Mouse (Mus musculus): Measurements from ENCODE around the gene Aptx. TPM values are rescaled to one million over a fixed set of nuclear protein-coding genes. Genes with fewer than 3 reads are reported as not detected.

Aptx gene
- polyA plus RNA-seq (2015; fragmentation: Nextera tagmentation; extraction: Ambion mirVana): 56.9 and 64.9 TPM in 2 replicates

GRCm38 (mm10) chr4:40702797-40703709 lies at the start of gene Aptx:
Gene Aptx (minus strand): TSS chr4:40703194.
- H3K27ac ChIP-seq (ENCODE audit: low read length): peak within 1 kb of the TSS; percentile 93
- under 1% methylated on average over 42 of the region's 42 CpGs for WGBS

GRCm38 (mm10) chr4:40735351-40735750 lies 32.4 kb upstream of the Aptx start:
- H3K4me3 ChIP-seq (replicated peaks; ENCODE audit: low read length): no peak overlapping the region
- H3K36me3 ChIP-seq (ENCODE audit: control insufficient read depth, insufficient read depth): peaks cover 50% of the 10 kb centered on the region
- H3K9me3 ChIP-seq (ENCODE audit: control insufficient read depth, low read length): no peaks in the 10 kb centered on the region
- no peak overlapping the region for H3K27ac ChIP-seq (ENCODE audit: low read length)
- H3K27me3 ChIP-seq (replicated peaks; ENCODE audit: control insufficient read depth, insufficient read depth, low read length): no peaks in the 10 kb centered on the region
- H3K4me2 ChIP-seq (ENCODE audit: low read length): no peak overlapping the region
- no peak; the same call in 1 of the 2 replicates for ATAC-seq
- H3K9ac ChIP-seq (replicated peaks; ENCODE audit: low read depth, low read length): no peak overlapping the region
- H3K4me1 ChIP-seq (replicated peaks; ENCODE audit: control insufficient read depth, insufficient read depth, low read length): no peaks in the 10 kb centered on the region
- 77% methylated on average over 1 of the region's 1 CpGs for WGBS

More at GRCm38 (mm10) chr4:40702797-40703709, at the start of gene Aptx:
- ATAC-seq: peak; percentile 96
- Histone ChIP-seq H3K4me3 (replicated peaks; ENCODE audit: low read length) (peak within 1 kb of the TSS; percentile 83), H3K9me3 (ENCODE audit: control insufficient read depth, low read length) (no peaks in the 10 kb centered on the region), H3K27me3 (replicated peaks; ENCODE audit: control insufficient read depth, insufficient read depth, low read length) (no peaks in the 10 kb centered on the region), H3K4me1 (replicated peaks; ENCODE audit: control insufficient read depth, insufficient read depth, low read length) (peaks cover 17% of the 10 kb centered on the region), H3K9ac (replicated peaks; ENCODE audit: low read depth, low read length) (peak within 1 kb of the TSS; percentile 77), H3K36me3 (ENCODE audit: control insufficient read depth, insufficient read depth) (no peaks in the 10 kb centered on the region), H3K4me2 (ENCODE audit: low read length) (peak within 1 kb of the TSS; percentile 94)

- Histone ChIP-seq H3K4me3 (replicated peaks; ENCODE audit: low read length) (no peak overlapping the region), H3K4me1 (replicated peaks; ENCODE audit: control insufficient read depth, insufficient read depth, low read length) (peaks cover 2% of the 10 kb centered on the region), H3K9me3 (ENCODE audit: control insufficient read depth, low read length) (no peaks in the 10 kb centered on the region), H3K27ac (ENCODE audit: low read length) (no peak overlapping the region), H3K9ac (replicated peaks; ENCODE audit: low read depth, low read length) (no peak overlapping the region), H3K27me3 (replicated peaks; ENCODE audit: control insufficient read depth, insufficient read depth, low read length) (no peaks in the 10 kb centered on the region), H3K36me3 (ENCODE audit: control insufficient read depth, insufficient read depth) (peaks cover 55% of the 10 kb centered on the region), H3K4me2 (ENCODE audit: low read length) (no peak overlapping the region)
- no peak for ATAC-seq
Observed at GRCm38 (mm10) chr4:40731262-40731661, 28.3 kb upstream of the Aptx start.

GRCm38 (mm10) chr4:40727247-40727646 lies 24.3 kb upstream of the Aptx start:
- Histone ChIP-seq H3K9ac (replicated peaks; ENCODE audit: low read depth, low read length) (no peak overlapping the region), H3K4me1 (replicated peaks; ENCODE audit: control insufficient read depth, insufficient read depth, low read length) (peaks cover 24% of the 10 kb centered on the region), H3K4me3 (replicated peaks; ENCODE audit: low read length) (no peak overlapping the region), H3K27me3 (replicated peaks; ENCODE audit: control insufficient read depth, insufficient read depth, low read length) (no peaks in the 10 kb centered on the region), H3K4me2 (ENCODE audit: low read length) (no peak overlapping the region), H3K36me3 (ENCODE audit: control insufficient read depth, insufficient read depth) (peaks cover 41% of the 10 kb centered on the region), H3K27ac (ENCODE audit: low read length) (no peak overlapping the region), H3K9me3 (ENCODE audit: control insufficient read depth, low read length) (no peaks in the 10 kb centered on the region)
- ATAC-seq: no peak
- 77% methylated on average over 1 of the region's 1 CpGs for WGBS

GRCm38 (mm10) chr4:40725554-40725953 lies 22.6 kb upstream of the Aptx start:
- Histone ChIP-seq H3K9ac (replicated peaks; ENCODE audit: low read depth, low read length) (no peak overlapping the region), H3K36me3 (ENCODE audit: control insufficient read depth, insufficient read depth) (peaks cover 32% of the 10 kb centered on the region), H3K4me1 (replicated peaks; ENCODE audit: control insufficient read depth, insufficient read depth, low read length) (peaks cover 33% of the 10 kb centered on the region), H3K9me3 (ENCODE audit: control insufficient read depth, low read length) (no peaks in the 10 kb centered on the region), H3K27ac (ENCODE audit: low read length) (no peak overlapping the region), H3K4me3 (replicated peaks; ENCODE audit: low read length) (no peak overlapping the region), H3K4me2 (ENCODE audit: low read length) (no peak overlapping the region), H3K27me3 (replicated peaks; ENCODE audit: control insufficient read depth, insufficient read depth, low read length) (no peaks in the 10 kb centered on the region)
- no peak for ATAC-seq

- peak overlapping the region; percentile 85 for H3K4me2 ChIP-seq (ENCODE audit: low read length)
- peaks cover 33% of the 10 kb centered on the region for H3K4me1 ChIP-seq (replicated peaks; ENCODE audit: control insufficient read depth, insufficient read depth, low read length)
- peak overlapping the region; percentile 7; the same call in 1 of the 2 replicates for H3K4me3 ChIP-seq (replicated peaks; ENCODE audit: low read length)
- H3K36me3 ChIP-seq (ENCODE audit: control insufficient read depth, insufficient read depth): peaks cover 30% of the 10 kb centered on the region
- WGBS: 85% methylated on average over 7 of the region's 7 CpGs
- ATAC-seq: no peak
- H3K27ac ChIP-seq (ENCODE audit: low read length): no peak overlapping the region
- no peak overlapping the region for H3K9ac ChIP-seq (replicated peaks; ENCODE audit: low read depth, low read length)
- no peaks in the 10 kb centered on the region for H3K9me3 ChIP-seq (ENCODE audit: control insufficient read depth, low read length)
- no peaks in the 10 kb centered on the region for H3K27me3 ChIP-seq (replicated peaks; ENCODE audit: control insufficient read depth, insufficient read depth, low read length)
Observed at GRCm38 (mm10) chr4:40725141-40725540, 22.1 kb upstream of the Aptx start.

GRCm38 (mm10) chr4:40722687-40723460 lies 19.9 kb upstream of the Aptx start:
- WGBS: under 1% methylated on average over 51 of the region's 62 CpGs
- peaks cover 33% of the 10 kb centered on the region for H3K4me1 ChIP-seq (replicated peaks; ENCODE audit: control insufficient read depth, insufficient read depth, low read length)

GRCm38 (mm10) chr4:40722011-40722666 lies 19.1 kb upstream of the Aptx start, which contains the start of gene Dnaja1:
Gene Dnaja1 (plus strand): TSS chr4:40722150.
- peak within 1 kb of the TSS; percentile 86 for H3K9ac ChIP-seq (replicated peaks; ENCODE audit: low read depth, low read length)
- H3K27me3 ChIP-seq (replicated peaks; ENCODE audit: control insufficient read depth, insufficient read depth, low read length): no peaks in the 10 kb centered on the region
- H3K4me1 ChIP-seq (replicated peaks; ENCODE audit: control insufficient read depth, insufficient read depth, low read length): peaks cover 33% of the 10 kb centered on the region
- peak within 1 kb of the TSS; percentile 59 for H3K4me3 ChIP-seq (replicated peaks; ENCODE audit: low read length)
- peak within 1 kb of the TSS; percentile 85 for H3K4me2 ChIP-seq (ENCODE audit: low read length)
- under 1% methylated on average over 50 of the region's 54 CpGs for WGBS
- no peaks in the 10 kb centered on the region for H3K9me3 ChIP-seq (ENCODE audit: control insufficient read depth, low read length)
- ATAC-seq: peak; percentile 94
- H3K27ac ChIP-seq (ENCODE audit: low read length): peak within 1 kb of the TSS; percentile 100
- H3K36me3 ChIP-seq (ENCODE audit: control insufficient read depth, insufficient read depth): peaks cover 11% of the 10 kb centered on the region

More at GRCm38 (mm10) chr4:40722687-40723460, 19.9 kb upstream of the Aptx start:
- Histone ChIP-seq H3K36me3 (ENCODE audit: control insufficient read depth, insufficient read depth) (peaks cover 15% of the 10 kb centered on the region), H3K27ac (ENCODE audit: low read length) (peak overlapping the region; percentile 100), H3K9ac (replicated peaks; ENCODE audit: low read depth, low read length) (peak overlapping the region; percentile 86), H3K4me3 (replicated peaks; ENCODE audit: low read length) (peak overlapping the region; percentile 59), H3K9me3 (ENCODE audit: control insufficient read depth, low read length) (no peaks in the 10 kb centered on the region), H3K4me2 (ENCODE audit: low read length) (peak overlapping the region; percentile 85), H3K27me3 (replicated peaks; ENCODE audit: control insufficient read depth, insufficient read depth, low read length) (no peaks in the 10 kb centered on the region)
- peak; percentile 92 for ATAC-seq

Measured in forebrain, embryonic 16.5 days (tissue).